28 mouse cellular contexts compared by ENCODE assay signal in the genomic region with DNA sequence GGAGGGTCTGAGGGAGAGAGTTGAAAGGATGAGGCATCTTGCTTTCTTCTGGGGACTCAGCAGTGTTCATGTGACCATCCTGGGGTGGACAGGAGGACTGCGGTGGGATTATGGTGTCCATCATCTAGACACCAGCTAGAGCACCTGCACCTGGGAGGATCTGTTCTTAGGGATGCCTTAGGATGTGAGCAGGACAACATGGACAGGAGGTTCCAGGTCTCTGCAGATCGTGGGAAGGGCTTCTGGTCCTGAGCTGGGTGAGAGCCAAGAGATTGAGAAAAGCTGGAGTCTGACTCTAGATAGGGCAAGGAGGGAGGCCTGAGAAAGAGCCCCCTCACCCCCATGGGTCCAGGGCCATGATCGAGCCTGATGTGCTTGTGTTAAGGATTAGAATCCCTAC. TPM values are rescaled to one million over a fixed set of nuclear protein-coding genes. Genes with fewer than 3 reads are reported as not detected.
DNase-seq lines count a peak whose midpoint lies in the region; ATAC-seq and TF ChIP-seq lines count a peak whose summit lies in the region.
"Not testable (repeated sequence)": the region's sequence is repeated elsewhere in the genome, so short reads cannot be mapped to it uniquely, and the experiment has no call there.
"Had no signal": no experiment of that assay in that cellular context is flagged by ENCODE, and none has a peak within 500 bp of the region (broad histone marks: within the 10 kb centered on the region; RNA-seq: fewer than 3 reads in every experiment).

No protein-coding gene starts in this region.

- TF ChIP-seq POLR2A in ES-Bruce4 (IDR thresholded peaks at IDR 0.05; ENCODE audit: insufficient read depth, low read length) = not testable (repeated sequence)

- not testable (repeated sequence) for H3K27ac ChIP-seq in ES-Bruce4 (ENCODE audit: insufficient read depth, low read length); forebrain, embryonic 12.5 days; heart, embryonic 15.5 days; hindbrain, embryonic 15.5 days (replicated peaks); lung, embryonic 15.5 days; midbrain, embryonic 12.5 days (replicated peaks); midbrain, postnatal 0 days (ENCODE audit: low read depth, low read length); stomach, embryonic 15.5 days

- H3K9me3 ChIP-seq in ES-Bruce4 (replicated peaks; ENCODE audit: control insufficient read depth, insufficient read depth, low read length, poor library complexity, severe bottlenecking); forebrain, embryonic 12.5 days; heart, embryonic 15.5 days (replicated peaks); hindbrain, embryonic 15.5 days; lung, embryonic 15.5 days; midbrain, embryonic 12.5 days; midbrain, postnatal 0 days (ENCODE audit: low read length); stomach, embryonic 15.5 days: not testable (repeated sequence)

- not testable (repeated sequence) for H3K4me3 ChIP-seq in ES-Bruce4 (ENCODE audit: low read depth, low read length); heart, embryonic 15.5 days; lung, embryonic 15.5 days; midbrain, embryonic 12.5 days; midbrain, postnatal 0 days (ENCODE audit: low read depth, low read length); stomach, embryonic 15.5 days (replicated peaks)
- peak overlapping the region; percentile 14; the same call in 1 of the 2 replicates for H3K4me3 ChIP-seq in forebrain, embryonic 12.5 days (replicated peaks)
- H3K4me3 ChIP-seq in hindbrain, embryonic 15.5 days = peak overlapping the region; percentile 46; the same call in 1 of the 2 replicates

- TF ChIP-seq CTCF in ES-Bruce4 (IDR thresholded peaks at IDR 0.05; ENCODE audit: low read depth, low read length); midbrain, postnatal 0 days (IDR thresholded peaks at IDR 0.05): not testable (repeated sequence)

- H3K4me1 ChIP-seq in ES-Bruce4 (ENCODE audit: control insufficient read depth, insufficient read depth, low read length); forebrain, embryonic 12.5 days; heart, embryonic 15.5 days (replicated peaks); lung, embryonic 15.5 days; midbrain, embryonic 12.5 days; midbrain, postnatal 0 days (ENCODE audit: insufficient read depth, low read length); stomach, embryonic 15.5 days: not testable (repeated sequence)
- peaks cover 12% of the 10 kb centered on the region for H3K4me1 ChIP-seq in hindbrain, embryonic 15.5 days (replicated peaks)

- not testable (repeated sequence) for H3K4me2 ChIP-seq in forebrain, embryonic 12.5 days
- peak overlapping the region; percentile 74; the same call in 1 of the 2 replicates for H3K4me2 ChIP-seq in heart, embryonic 15.5 days
- peak overlapping the region; percentile 95 for H3K4me2 ChIP-seq in hindbrain, embryonic 15.5 days
- peak overlapping the region; percentile 73 for H3K4me2 ChIP-seq in lung, embryonic 15.5 days
- H3K4me2 ChIP-seq in midbrain, embryonic 12.5 days (replicated peaks) = 0 out of 2 replicates have a peak overlapping the region, but pooled peaks have one; percentile 75
- H3K4me2 ChIP-seq in midbrain, postnatal 0 days (ENCODE audit: low read depth, low read length, poor library complexity, severe bottlenecking) = peak overlapping the region; percentile 78; the same call in 1 of the 2 replicates
- peak overlapping the region; percentile 84; the same call in 1 of the 2 replicates for H3K4me2 ChIP-seq in stomach, embryonic 15.5 days

- H3K9ac ChIP-seq in ES-Bruce4 (ENCODE audit: low read depth, poor library complexity, severe bottlenecking) = peak overlapping the region; percentile 37; the same call in 1 of the 2 replicates
- H3K9ac ChIP-seq in forebrain, embryonic 12.5 days; heart, embryonic 15.5 days; hindbrain, embryonic 15.5 days; lung, embryonic 15.5 days; midbrain, embryonic 12.5 days (replicated peaks); midbrain, postnatal 0 days (replicated peaks; ENCODE audit: low read length, poor library complexity, severe bottlenecking); stomach, embryonic 15.5 days: not testable (repeated sequence)

- not testable (repeated sequence) for DNase-seq in midbrain, postnatal 0 days (ENCODE audit: low spot score)

- TF ChIP-seq EP300 in ES-Bruce4 (IDR thresholded peaks at IDR 0.05; ENCODE audit: insufficient read depth, low read depth, low read length) = not testable (repeated sequence)

- 60% methylated on average over 3 of the region's 3 CpGs for WGBS in forebrain, embryonic 12.5 days
- WGBS in heart, embryonic 15.5 days = 46% methylated on average over 3 of the region's 3 CpGs
- WGBS in hindbrain, embryonic 15.5 days = 62% methylated on average over 3 of the region's 3 CpGs
- 60% methylated on average over 3 of the region's 3 CpGs for WGBS in lung, embryonic 15.5 days
- 70% methylated on average over 3 of the region's 3 CpGs for WGBS in midbrain, embryonic 12.5 days
- 53% methylated on average over 3 of the region's 3 CpGs for WGBS in midbrain, postnatal 0 days
- WGBS in stomach, embryonic 15.5 days = 48% methylated on average over 3 of the region's 3 CpGs

- ATAC-seq in forebrain, embryonic 12.5 days (ENCODE audit: low FRiP score); heart, embryonic 15.5 days (replicated peaks; ENCODE audit: insufficient number of reproducible peaks, insufficient read depth, low FRiP score, low read depth); midbrain, embryonic 12.5 days (ENCODE audit: low FRiP score, low read depth); midbrain, postnatal 0 days (ENCODE audit: low FRiP score); stomach, embryonic 15.5 days (ENCODE audit: insufficient read depth, low FRiP score, low read depth): not testable (repeated sequence)
- ATAC-seq in hindbrain, embryonic 15.5 days (ENCODE audit: low FRiP score, low read depth) = peak; percentile 17; the same call in 1 of the 2 replicates
- peak; percentile 29; the same call in 1 of the 2 replicates for ATAC-seq in lung, embryonic 15.5 days (ENCODE audit: borderline replicate concordance, extremely low read depth, low FRiP score, low TSS enrichment)

- H3K27me3 ChIP-seq in ES-Bruce4 (ENCODE audit: control insufficient read depth, insufficient read depth, low read length, poor library complexity, severe bottlenecking); midbrain, postnatal 0 days (ENCODE audit: insufficient read depth, low read length); stomach, embryonic 15.5 days (replicated peaks): not testable (repeated sequence)
- peaks cover 44% of the 10 kb centered on the region for H3K27me3 ChIP-seq in forebrain, embryonic 12.5 days
- peaks cover 43% of the 10 kb centered on the region for H3K27me3 ChIP-seq in heart, embryonic 15.5 days
- H3K27me3 ChIP-seq in hindbrain, embryonic 15.5 days = peaks cover 15% of the 10 kb centered on the region
- peaks cover 19% of the 10 kb centered on the region for H3K27me3 ChIP-seq in lung, embryonic 15.5 days
- peaks cover 35% of the 10 kb centered on the region for H3K27me3 ChIP-seq in midbrain, embryonic 12.5 days

- H3K36me3 ChIP-seq in ES-Bruce4 (ENCODE audit: control insufficient read depth, insufficient read depth, low read length, poor library complexity, severe bottlenecking); forebrain, embryonic 12.5 days (replicated peaks); heart, embryonic 15.5 days; hindbrain, embryonic 15.5 days; lung, embryonic 15.5 days; midbrain, embryonic 12.5 days; midbrain, postnatal 0 days (ENCODE audit: insufficient read depth, low read length); stomach, embryonic 15.5 days: not testable (repeated sequence)

RNA-seq across cellular contexts. Expression of gene Gm19684, which starts 11.3 kb away (rescaled TPM):
- 0.41 TPM in 1 of 2 replicates, not detected in the other for polyA plus RNA-seq in ES-Bruce4 (2011; ENCODE audit: insufficient read depth, insufficient read length, low read depth, missing spikeins)
- polyA plus RNA-seq in forebrain, embryonic 12.5 days (2016; fragmentation: Nextera tagmentation; extraction: Ambion mirVana) = not detected in 2 replicates
- polyA plus RNA-seq in heart, embryonic 15.5 days (2015; fragmentation: Nextera tagmentation; extraction: Ambion mirVana) = not detected in 2 replicates
- polyA plus RNA-seq in hindbrain, embryonic 15.5 days (2015; fragmentation: Nextera tagmentation; extraction: Ambion mirVana) = not detected in 2 replicates
- polyA plus RNA-seq in lung, embryonic 15.5 days (2015; fragmentation: Nextera tagmentation; extraction: Ambion mirVana) = not detected in 2 replicates
- polyA plus RNA-seq in midbrain, embryonic 12.5 days (2016; fragmentation: Nextera tagmentation; extraction: Ambion mirVana) = not detected in 2 replicates
- not detected in 2 replicates for total RNA-seq in midbrain, postnatal 0 days (2014; rRNA removed)
- not detected in 2 replicates for polyA plus RNA-seq in midbrain, postnatal 0 days (2015; fragmentation: Nextera tagmentation; extraction: Ambion mirVana)
- polyA plus RNA-seq in stomach, embryonic 15.5 days (2015; fragmentation: Nextera tagmentation; extraction: Ambion mirVana) = not detected in 2 replicates
- total RNA-seq: ES-E14; gastrocnemius, postnatal 25 days had no signal
- polyA plus RNA-seq: brain, embryonic 14.5 days; cortical plate, adult 2 months; embryonic facial prominence, embryonic 11.5 days; embryonic facial prominence, embryonic 14.5 days; forebrain, embryonic 11.5 days; forebrain, embryonic 15.5 days; heart, embryonic 11.5 days; heart, embryonic 14.5 days; hindbrain, embryonic 10.5 days; hindbrain, embryonic 16.5 days had no signal

RNA-seq across cellular contexts. Expression of gene Gm7030, which starts 19.1 kb away (rescaled TPM):
- 0.81 and 1.4 TPM in 2 replicates for polyA plus RNA-seq in ES-Bruce4 (2011; ENCODE audit: insufficient read depth, insufficient read length, low read depth, missing spikeins)
- not detected in 2 replicates for polyA plus RNA-seq in forebrain, embryonic 12.5 days (2016; fragmentation: Nextera tagmentation; extraction: Ambion mirVana)
- not detected in 2 replicates for polyA plus RNA-seq in heart, embryonic 15.5 days (2015; fragmentation: Nextera tagmentation; extraction: Ambion mirVana)
- not detected in 2 replicates for polyA plus RNA-seq in hindbrain, embryonic 15.5 days (2015; fragmentation: Nextera tagmentation; extraction: Ambion mirVana)
- polyA plus RNA-seq in lung, embryonic 15.5 days (2015; fragmentation: Nextera tagmentation; extraction: Ambion mirVana) = 0.19 TPM in 1 of 2 replicates, not detected in the other
- not detected in 2 replicates for polyA plus RNA-seq in midbrain, embryonic 12.5 days (2016; fragmentation: Nextera tagmentation; extraction: Ambion mirVana)
- not detected in 2 replicates for total RNA-seq in midbrain, postnatal 0 days (2014; rRNA removed)
- not detected in 2 replicates for polyA plus RNA-seq in midbrain, postnatal 0 days (2015; fragmentation: Nextera tagmentation; extraction: Ambion mirVana)
- 0.30 TPM in 1 of 2 replicates, not detected in the other for polyA plus RNA-seq in stomach, embryonic 15.5 days (2015; fragmentation: Nextera tagmentation; extraction: Ambion mirVana)
- total RNA-seq: adrenal gland, postnatal 25 days; CH12.LX; ES-E14; gastrocnemius, adult 8-10 months; gastrocnemius, postnatal 25 days; heart, adult 2 months; heart, postnatal 10 days; heart, postnatal 36 days had no signal
- polyA plus RNA-seq: activated CD4-positive, CD25-positive, alpha-beta regulatory T cell, adult 4 months; brain, embryonic 14.5 days; cortical plate, adult 2 months; embryonic facial prominence, embryonic 11.5 days; embryonic facial prominence, embryonic 14.5 days; forebrain, embryonic 11.5 days; forebrain, embryonic 15.5 days; gonadal fat pad, adult 2 months; heart, adult 2 months; heart, embryonic 11.5 days; heart, embryonic 14.5 days; hindbrain, embryonic 10.5 days; hindbrain, embryonic 16.5 days had no signal

RNA-seq across cellular contexts. Expression of gene Gm11127, which starts 52.0 kb away (rescaled TPM):
- polyA plus RNA-seq in ES-Bruce4 (2011; ENCODE audit: insufficient read depth, insufficient read length, low read depth, missing spikeins) = not detected in 2 replicates
- not detected in 2 replicates for polyA plus RNA-seq in forebrain, embryonic 12.5 days (2016; fragmentation: Nextera tagmentation; extraction: Ambion mirVana)
- 0.13 TPM in 1 of 2 replicates, not detected in the other for polyA plus RNA-seq in heart, embryonic 15.5 days (2015; fragmentation: Nextera tagmentation; extraction: Ambion mirVana)
- polyA plus RNA-seq in hindbrain, embryonic 15.5 days (2015; fragmentation: Nextera tagmentation; extraction: Ambion mirVana) = not detected in 2 replicates
- polyA plus RNA-seq in lung, embryonic 15.5 days (2015; fragmentation: Nextera tagmentation; extraction: Ambion mirVana) = not detected in 2 replicates
- polyA plus RNA-seq in midbrain, embryonic 12.5 days (2016; fragmentation: Nextera tagmentation; extraction: Ambion mirVana) = not detected in 2 replicates
- total RNA-seq in midbrain, postnatal 0 days (2014; rRNA removed) = 0.19 TPM in 1 of 2 replicates, not detected in the other
- 0.12 TPM in 1 of 2 replicates, not detected in the other for polyA plus RNA-seq in midbrain, postnatal 0 days (2015; fragmentation: Nextera tagmentation; extraction: Ambion mirVana)
- 0.28 and 0.50 TPM in 2 replicates for polyA plus RNA-seq in stomach, embryonic 15.5 days (2015; fragmentation: Nextera tagmentation; extraction: Ambion mirVana)
- polyA plus RNA-seq: brain, embryonic 14.5 days; embryonic facial prominence, embryonic 11.5 days; embryonic facial prominence, embryonic 14.5 days; forebrain, embryonic 11.5 days; forebrain, embryonic 15.5 days; heart, adult 2 months; heart, embryonic 11.5 days; heart, embryonic 14.5 days; hindbrain, embryonic 10.5 days; hindbrain, embryonic 16.5 days had no signal

RNA-seq across cellular contexts. Expression of gene Gm8909, which starts 58.2 kb away (rescaled TPM):
- polyA plus RNA-seq in ES-Bruce4 (2011; ENCODE audit: insufficient read depth, insufficient read length, low read depth, missing spikeins) = 13.5 and 17.5 TPM in 2 replicates
- polyA plus RNA-seq in forebrain, embryonic 12.5 days (2016; fragmentation: Nextera tagmentation; extraction: Ambion mirVana) = not detected in 2 replicates
- polyA plus RNA-seq in heart, embryonic 15.5 days (2015; fragmentation: Nextera tagmentation; extraction: Ambion mirVana) = 0.84 and 1.8 TPM in 2 replicates
- polyA plus RNA-seq in hindbrain, embryonic 15.5 days (2015; fragmentation: Nextera tagmentation; extraction: Ambion mirVana) = not detected in 2 replicates
- polyA plus RNA-seq in lung, embryonic 15.5 days (2015; fragmentation: Nextera tagmentation; extraction: Ambion mirVana) = 35.2 and 39.5 TPM in 2 replicates
- not detected in 2 replicates for polyA plus RNA-seq in midbrain, embryonic 12.5 days (2016; fragmentation: Nextera tagmentation; extraction: Ambion mirVana)
- not detected in 2 replicates for total RNA-seq in midbrain, postnatal 0 days (2014; rRNA removed)
- not detected in 2 replicates for polyA plus RNA-seq in midbrain, postnatal 0 days (2015; fragmentation: Nextera tagmentation; extraction: Ambion mirVana)
- polyA plus RNA-seq in stomach, embryonic 15.5 days (2015; fragmentation: Nextera tagmentation; extraction: Ambion mirVana) = 0.79 and 0.94 TPM in 2 replicates
- total RNA-seq: adrenal gland, postnatal 25 days; ES-E14; gastrocnemius, adult 8-10 months; gastrocnemius, postnatal 25 days; heart, postnatal 36 days had no signal
- polyA plus RNA-seq: brain, embryonic 14.5 days; cortical plate, adult 2 months; embryonic facial prominence, embryonic 11.5 days; embryonic facial prominence, embryonic 14.5 days; forebrain, embryonic 11.5 days; forebrain, embryonic 15.5 days; heart, adult 2 months; heart, embryonic 11.5 days; heart, embryonic 14.5 days; hindbrain, embryonic 16.5 days had no signal
